Mouse (Mus musculus) retina, postnatal 7 days (tissue): ENCODE measurements around the gene Rbm4.
"Not testable (repeated sequence)": the region's sequence is repeated elsewhere in the genome, so short reads cannot be mapped to it uniquely, and the experiment has no call there.

Source experiments
- DNase-seq: peaks from one replicate; pipeline ENCODE4 v3.0.0-alpha.2; 2012; ENCODE audit warnings: low read depth, low spot score

Gene Rbm4

GRCm38 (mm10) chr19:4797846-4798245 is 4.1 kb upstream of the Rbm4 start:
- DNase-seq: no peak

- no peak for DNase-seq
Measured at GRCm38 (mm10) chr19:4795929-4796328, 2.2 kb upstream of the Rbm4 start.

GRCm38 (mm10) chr19:4793281-4793830 is 345 bp downstream of the Rbm4 start:
- DNase-seq: no peak

GRCm38 (mm10) chr19:4786313-4786712 is 7.4 kb downstream of the Rbm4 start:
- DNase-seq: no peak

GRCm38 (mm10) chr19:4785206-4785605 is 8.5 kb downstream of the Rbm4 start:
- no peak for DNase-seq

- no peak for DNase-seq
Measured at GRCm38 (mm10) chr19:4782891-4783290, 10.8 kb downstream of the Rbm4 start.

- DNase-seq: no peak
Measured at GRCm38 (mm10) chr19:4772785-4773184, 20.9 kb downstream of the Rbm4 start.

GRCm38 (mm10) chr19:4767507-4768148 is 26.1 kb downstream of the Rbm4 start:
- no peak for DNase-seq

- no peak for DNase-seq
Measured at GRCm38 (mm10) chr19:4762876-4763275, 30.8 kb downstream of the Rbm4 start.

GRCm38 (mm10) chr19:4760544-4760943 is 33.2 kb downstream of the Rbm4 start:
- not testable (repeated sequence) for DNase-seq

GRCm38 (mm10) chr19:4756921-4757320 is 36.8 kb downstream of the Rbm4 start:
- no peak for DNase-seq

GRCm38 (mm10) chr19:4756193-4756911 is 37.3 kb downstream of the Rbm4 start, which contains the start of gene Rbm4b:
Gene Rbm4b (plus strand): TSS chr19:4756497.
- DNase-seq: peak; percentile 94

GRCm38 (mm10) chr19:4755565-4756192 is 38.0 kb downstream of the Rbm4 start:
- DNase-seq: peak; percentile 85

GRCm38 (mm10) chr19:4749975-4750374 is 43.7 kb downstream of the Rbm4 start:
- no peak for DNase-seq

GRCm38 (mm10) chr19:4748493-4748892 is 45.2 kb downstream of the Rbm4 start:
- DNase-seq: no peak

GRCm38 (mm10) chr19:4747631-4748312 is 45.9 kb downstream of the Rbm4 start:
- no peak for DNase-seq

GRCm38 (mm10) chr19:4746611-4747010 is 47.1 kb downstream of the Rbm4 start:
- no peak for DNase-seq

GRCm38 (mm10) chr19:4745681-4746080 is 48.0 kb downstream of the Rbm4 start:
- DNase-seq: no peak

- DNase-seq: no peak
Measured at GRCm38 (mm10) chr19:4745057-4745456, 48.6 kb downstream of the Rbm4 start.

- no peak for DNase-seq
Measured at GRCm38 (mm10) chr19:4744026-4744425, 49.7 kb downstream of the Rbm4 start.

GRCm38 (mm10) chr19:4743524-4743923 is 50.2 kb downstream of the Rbm4 start:
- DNase-seq: peak; percentile 62

- no peak for DNase-seq
Measured at GRCm38 (mm10) chr19:4742229-4742628, 51.5 kb downstream of the Rbm4 start.
